Mouse (Mus musculus): ENCODE results near the gene Ptges2. TPM values are rescaled to one million over a fixed set of nuclear protein-coding genes. Genes with fewer than 3 reads are reported as not detected.
"Not testable (repeated sequence)": the region's sequence is repeated elsewhere in the genome, so short reads cannot be mapped to it uniquely, and the experiment has no call there.

Gene Ptges2
- polyA plus RNA-seq, 1 experiment from 2014 or later, result 28.6 TPM

GRCm38 (mm10) chr2:32357710-32358109 is 38.0 kb upstream of the Ptges2 start:
- no peak for ATAC-seq (ENCODE audit: low FRiP score, low read depth)
- H3K9me3 ChIP-seq, result no peaks in the 10 kb centered on the region
- H3K4me1 ChIP-seq, result peaks cover 11% of the 10 kb centered on the region
- H3K27me3 ChIP-seq, result peaks cover 18% of the 10 kb centered on the region
- H3K36me3 ChIP-seq, result no peaks in the 10 kb centered on the region
- H3K4me3 ChIP-seq, result no peak overlapping the region
- no peak overlapping the region for H3K9ac ChIP-seq (replicated peaks)
- H3K27ac ChIP-seq (replicated peaks), result no peak overlapping the region
- 77% methylated on average over 3 of the region's 3 CpGs for WGBS
- no peak overlapping the region for H3K4me2 ChIP-seq (replicated peaks)

- Histone ChIP-seq H3K4me2 (replicated peaks) (no peak overlapping the region), H3K4me3 (no peak overlapping the region), H3K4me1 (peaks cover 11% of the 10 kb centered on the region), H3K27me3 (peaks cover 18% of the 10 kb centered on the region), H3K27ac (replicated peaks) (no peak overlapping the region), H3K9ac (replicated peaks) (no peak overlapping the region), H3K36me3 (no peaks in the 10 kb centered on the region), H3K9me3 (no peaks in the 10 kb centered on the region)
- WGBS, result 68% methylated on average over 10 of the region's 10 CpGs
- no peak for ATAC-seq (ENCODE audit: low FRiP score, low read depth)
Observed at GRCm38 (mm10) chr2:32358381-32358780, 37.3 kb upstream of the Ptges2 start.

- H3K9me3 ChIP-seq, result no peaks in the 10 kb centered on the region
- 5% methylated on average over 14 of the region's 14 CpGs for WGBS
- H3K27me3 ChIP-seq, result peaks cover 18% of the 10 kb centered on the region
- H3K4me2 ChIP-seq (replicated peaks), result peak overlapping the region; percentile 61
- 0 out of 2 replicates have a peak, but pooled peaks have one; percentile 6 for ATAC-seq (ENCODE audit: low FRiP score, low read depth)
- H3K4me1 ChIP-seq, result peaks cover 23% of the 10 kb centered on the region
- H3K4me3 ChIP-seq, result peak overlapping the region; percentile 30
- H3K9ac ChIP-seq (replicated peaks), result peak overlapping the region; percentile 34; the same call in 1 of the 2 replicates
- no peak overlapping the region for H3K27ac ChIP-seq (replicated peaks)
- H3K36me3 ChIP-seq, result peaks cover 7% of the 10 kb centered on the region
Observed at GRCm38 (mm10) chr2:32360741-32361140, 35.0 kb upstream of the Ptges2 start.

GRCm38 (mm10) chr2:32361437-32361836 is 34.3 kb upstream of the Ptges2 start:
- no peak for ATAC-seq (ENCODE audit: low FRiP score, low read depth)
- Histone ChIP-seq H3K27ac (replicated peaks) (no peak overlapping the region), H3K9me3 (no peaks in the 10 kb centered on the region), H3K4me2 (replicated peaks) (peak overlapping the region; percentile 61), H3K27me3 (peaks cover 18% of the 10 kb centered on the region), H3K4me1 (peaks cover 23% of the 10 kb centered on the region), H3K4me3 (peak overlapping the region; percentile 30), H3K9ac (replicated peaks) (peak overlapping the region; percentile 34; the same call in 1 of the 2 replicates), H3K36me3 (peaks cover 14% of the 10 kb centered on the region)
- WGBS, result 2% methylated on average over 24 of the region's 24 CpGs

- not testable (repeated sequence) for H3K9me3 ChIP-seq; H3K27ac ChIP-seq (replicated peaks); ATAC-seq (ENCODE audit: low FRiP score, low read depth); H3K9ac ChIP-seq (replicated peaks)
- H3K4me3 ChIP-seq, result peak overlapping the region; percentile 86
- peaks cover 23% of the 10 kb centered on the region for H3K36me3 ChIP-seq
- 48% methylated on average over 5 of the region's 5 CpGs for WGBS
- peaks cover 23% of the 10 kb centered on the region for H3K4me1 ChIP-seq
- peak overlapping the region; percentile 88 for H3K4me2 ChIP-seq (replicated peaks)
- peaks cover 15% of the 10 kb centered on the region for H3K27me3 ChIP-seq
Observed at GRCm38 (mm10) chr2:32362274-32362673, 33.4 kb upstream of the Ptges2 start.

GRCm38 (mm10) chr2:32362817-32363340 is 32.8 kb upstream of the Ptges2 start:
- H3K4me1 ChIP-seq, result peaks cover 23% of the 10 kb centered on the region
- H3K36me3 ChIP-seq, result peaks cover 29% of the 10 kb centered on the region
- peak overlapping the region; percentile 88 for H3K4me2 ChIP-seq (replicated peaks)
- under 1% methylated on average over 53 of the region's 53 CpGs for WGBS
- H3K4me3 ChIP-seq, result peak overlapping the region; percentile 86
- H3K9me3 ChIP-seq, result no peaks in the 10 kb centered on the region
- peak; percentile 83 for ATAC-seq (ENCODE audit: low FRiP score, low read depth)
- H3K27me3 ChIP-seq, result peaks cover 10% of the 10 kb centered on the region
- H3K27ac ChIP-seq (replicated peaks), result peak overlapping the region; percentile 83
- peak overlapping the region; percentile 89 for H3K9ac ChIP-seq (replicated peaks)

GRCm38 (mm10) chr2:32363376-32364106 is 32.2 kb upstream of the Ptges2 start:
- peaks cover 10% of the 10 kb centered on the region for H3K27me3 ChIP-seq
- H3K4me2 ChIP-seq (replicated peaks), result peak overlapping the region; percentile 88
- WGBS, result 13% methylated on average over 19 of the region's 19 CpGs
- H3K4me3 ChIP-seq, result peak overlapping the region; percentile 86
- peaks cover 34% of the 10 kb centered on the region for H3K36me3 ChIP-seq
- no peak for ATAC-seq (ENCODE audit: low FRiP score, low read depth)
- peak overlapping the region; percentile 89 for H3K9ac ChIP-seq (replicated peaks)
- no peaks in the 10 kb centered on the region for H3K9me3 ChIP-seq
- peaks cover 23% of the 10 kb centered on the region for H3K4me1 ChIP-seq
- peak overlapping the region; percentile 83 for H3K27ac ChIP-seq (replicated peaks)

GRCm38 (mm10) chr2:32364121-32364520 is 31.6 kb upstream of the Ptges2 start:
- Histone ChIP-seq H3K27ac (replicated peaks) (no peak overlapping the region), H3K27me3 (peaks cover 10% of the 10 kb centered on the region), H3K4me1 (peaks cover 23% of the 10 kb centered on the region), H3K4me2 (replicated peaks) (peak overlapping the region; percentile 88), H3K36me3 (peaks cover 34% of the 10 kb centered on the region), H3K4me3 (peak overlapping the region; percentile 86; the same call in 1 of the 2 replicates), H3K9me3 (no peaks in the 10 kb centered on the region), H3K9ac (replicated peaks) (peak overlapping the region; percentile 89; the same call in 1 of the 2 replicates)
- ATAC-seq (ENCODE audit: low FRiP score, low read depth), result no peak
- 87% methylated on average over 8 of the region's 8 CpGs for WGBS

GRCm38 (mm10) chr2:32367315-32367714 is 28.4 kb upstream of the Ptges2 start:
- Histone ChIP-seq H3K4me1 (peaks cover 11% of the 10 kb centered on the region), H3K36me3 (peaks cover 63% of the 10 kb centered on the region)
- 95% methylated on average over 5 of the region's 5 CpGs for WGBS

GRCm38 (mm10) chr2:32374191-32374590 is 21.5 kb upstream of the Ptges2 start:
- H3K36me3 ChIP-seq, result peaks cover 93% of the 10 kb centered on the region

More at GRCm38 (mm10) chr2:32367315-32367714, 28.4 kb upstream of the Ptges2 start:
- H3K27me3 ChIP-seq, result no peaks in the 10 kb centered on the region
- no peak for ATAC-seq (ENCODE audit: low FRiP score, low read depth)
- no peak overlapping the region for H3K4me2 ChIP-seq (replicated peaks)
- H3K9me3 ChIP-seq, result no peaks in the 10 kb centered on the region
- H3K9ac ChIP-seq (replicated peaks), result no peak overlapping the region
- H3K4me3 ChIP-seq, result no peak overlapping the region
- no peak overlapping the region for H3K27ac ChIP-seq (replicated peaks)

GRCm38 (mm10) chr2:32375317-32375940 is 20.3 kb upstream of the Ptges2 start:
- Histone ChIP-seq H3K9me3 (no peaks in the 10 kb centered on the region), H3K9ac (replicated peaks) (no peak overlapping the region), H3K4me1 (no peaks in the 10 kb centered on the region), H3K27ac (replicated peaks) (no peak overlapping the region), H3K4me2 (replicated peaks) (no peak overlapping the region), H3K27me3 (peaks cover 9% of the 10 kb centered on the region; the same call in 1 of the 2 replicates), H3K4me3 (no peak overlapping the region), H3K36me3 (peaks cover 89% of the 10 kb centered on the region)
- WGBS, result 95% methylated on average over 13 of the region's 13 CpGs
- ATAC-seq (ENCODE audit: low FRiP score, low read depth), result no peak

More at GRCm38 (mm10) chr2:32374191-32374590, 21.5 kb upstream of the Ptges2 start:
- 89% methylated on average over 10 of the region's 10 CpGs for WGBS
- Histone ChIP-seq H3K9me3 (no peaks in the 10 kb centered on the region), H3K27me3 (0 out of 2 replicates have a peak, but pooled peaks cover 3% of the 10 kb centered on the region), H3K27ac (replicated peaks) (no peak overlapping the region), H3K4me3 (no peak overlapping the region), H3K4me2 (replicated peaks) (no peak overlapping the region), H3K9ac (replicated peaks) (no peak overlapping the region), H3K4me1 (no peaks in the 10 kb centered on the region)
- ATAC-seq (ENCODE audit: low FRiP score, low read depth), result no peak

- Histone ChIP-seq H3K4me3 (no peak overlapping the region), H3K36me3 (peaks cover 74% of the 10 kb centered on the region), H3K27ac (replicated peaks) (no peak overlapping the region), H3K9me3 (no peaks in the 10 kb centered on the region), H3K4me1 (peaks cover 5% of the 10 kb centered on the region), H3K9ac (replicated peaks) (no peak overlapping the region), H3K4me2 (replicated peaks) (no peak overlapping the region), H3K27me3 (peaks cover 12% of the 10 kb centered on the region; the same call in 1 of the 2 replicates)
- ATAC-seq (ENCODE audit: low FRiP score, low read depth), result no peak
- WGBS, result 94% methylated on average over 10 of the region's 10 CpGs
Observed at GRCm38 (mm10) chr2:32376963-32377362, 18.7 kb upstream of the Ptges2 start.

All from midbrain, embryonic 12.5 days (tissue).